Mouse (Mus musculus): ENCODE results near the gene Ovol1. TPM values are rescaled to one million over a fixed set of nuclear protein-coding genes. Genes with fewer than 3 reads are reported as not detected.

Gene Ovol1
- total RNA-seq, 1 experiment from 2014 or later: not detected

- DNase-seq: no peak
Observed at GRCm38 (mm10) chr19:5518721-5519120, 41.7 kb downstream of the Ovol1 start.

DNA sequence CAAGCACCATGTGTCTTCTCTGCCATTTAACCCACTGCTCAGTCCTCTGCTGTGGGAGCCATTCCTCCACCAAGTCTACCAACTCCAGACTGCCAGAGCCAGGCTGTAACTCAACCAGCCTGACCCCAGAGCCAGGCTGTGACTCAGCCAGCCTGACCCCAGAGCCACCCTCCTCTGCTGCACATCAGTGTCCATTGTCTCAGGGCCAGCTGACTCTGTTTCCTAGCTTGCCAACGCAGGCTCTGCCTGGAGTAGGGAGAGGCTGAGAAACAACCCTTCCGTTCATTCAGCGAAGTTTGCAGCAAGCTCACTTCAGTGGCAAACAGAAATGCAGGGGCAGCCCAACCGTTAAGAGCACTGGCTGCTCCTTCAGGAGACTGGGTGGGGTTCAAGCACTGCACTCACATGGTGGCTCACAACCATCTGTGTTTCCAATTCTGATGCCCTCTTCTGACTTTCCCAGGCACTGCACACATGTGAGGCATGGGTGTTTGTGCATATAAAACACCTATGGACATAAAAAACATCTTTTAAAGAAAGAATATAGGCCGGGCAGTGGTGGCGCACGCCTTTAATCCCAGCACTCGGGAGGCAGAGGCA is 43.4 kb downstream of the Ovol1 start:
- DNase-seq: peak; percentile 31

- DNase-seq: no peak
Observed at GRCm38 (mm10) chr19:5515840-5516777, 44.3 kb downstream of the Ovol1 start.

- DNase-seq: no peak
Observed at GRCm38 (mm10) chr19:5513005-5513349, 47.5 kb downstream of the Ovol1 start.

DNA sequence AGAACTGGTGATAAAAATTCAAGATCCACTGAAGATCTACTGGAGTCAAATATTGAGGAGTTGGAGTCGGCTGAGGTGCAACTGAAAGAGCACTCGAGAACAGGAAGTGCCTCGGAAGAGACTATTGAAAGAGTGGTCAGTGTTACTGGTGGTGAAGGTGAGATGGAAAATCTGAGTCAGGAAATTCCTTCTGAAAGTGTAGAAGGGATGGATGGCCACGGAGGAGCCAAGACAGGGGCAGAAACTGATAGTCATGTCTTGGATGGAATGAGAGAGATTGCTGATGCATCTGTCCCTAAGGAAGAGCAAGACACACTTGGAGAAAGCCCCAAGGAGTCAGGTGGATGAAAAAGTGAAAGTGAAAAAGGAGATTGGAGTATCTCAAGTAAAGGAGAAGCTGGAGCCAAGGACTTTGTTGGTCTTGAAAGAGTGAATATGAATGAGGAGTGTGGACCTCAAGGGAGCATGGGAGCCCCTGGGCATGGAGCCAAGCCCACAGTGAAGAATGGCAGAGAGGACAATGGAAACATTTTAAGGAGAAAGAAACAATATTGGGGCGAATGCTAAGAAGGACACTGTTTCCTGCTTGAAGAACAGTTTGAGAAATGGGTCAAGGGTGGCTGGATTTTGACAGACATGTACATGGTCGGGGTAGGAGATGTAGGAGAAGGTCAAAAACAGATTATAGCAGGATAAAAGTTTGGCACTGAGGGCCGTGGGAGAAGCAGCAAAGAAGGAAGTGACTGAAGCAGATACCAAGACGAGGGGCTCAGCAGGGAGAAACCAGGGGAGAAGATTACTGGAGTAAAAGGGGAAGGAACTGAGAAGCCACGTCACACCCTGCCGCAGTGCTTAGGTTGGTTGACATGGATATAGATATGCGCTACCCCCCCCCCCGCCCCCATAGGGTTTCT is 48.1 kb downstream of the Ovol1 start:
- DNase-seq: no peak

GRCm38 (mm10) chr19:5511074-5511632 is 49.3 kb downstream of the Ovol1 start:
- no peak for DNase-seq

- DNase-seq: peak; percentile 98
Observed at GRCm38 (mm10) chr19:5510031-5511026, 50.1 kb downstream of the Ovol1 start, which contains the start of gene Snx32. Gene Snx32 (minus strand): TSS chr19:5510538.

GRCm38 (mm10) chr19:5503687-5504086 is 56.8 kb downstream of the Ovol1 start, which contains the start of gene 1700020D05Rik:
Gene 1700020D05Rik (minus strand): TSS chr19:5503787.
- DNase-seq: no peak

DNA sequence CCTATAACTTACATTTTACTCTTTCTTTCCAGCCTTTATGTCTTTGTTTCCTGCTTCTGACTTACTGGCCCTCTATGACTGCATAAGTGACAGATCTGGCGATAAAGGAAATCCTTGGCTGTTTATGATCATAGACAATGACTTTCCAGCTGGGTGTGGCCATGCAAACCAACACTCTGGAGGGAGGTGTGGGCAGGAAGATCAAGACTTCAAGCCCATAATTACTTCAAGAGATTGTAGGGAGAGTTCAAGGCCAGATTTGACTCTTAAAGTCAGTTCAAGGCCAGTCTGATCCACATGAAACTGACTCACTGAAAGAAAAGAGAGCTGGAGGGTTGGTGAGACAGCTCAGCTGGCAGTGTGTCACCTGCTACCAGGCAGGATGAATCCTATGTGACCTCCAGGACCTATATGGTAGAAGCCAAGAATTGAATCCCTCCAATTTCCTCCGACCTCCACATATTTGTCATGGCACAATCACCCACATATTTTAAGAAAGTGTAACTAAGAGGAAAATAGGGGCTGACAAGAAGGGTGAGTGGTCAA is 60.0 kb downstream of the Ovol1 start:
- DNase-seq: no peak

Other genes with a start within 250 kb of the Ovol1 start
- gene Catsper1, start 224.9 kb downstream of the Ovol1 start, total RNA-seq (2021): not detected in 2 replicates
- gene Cst6, start 211.1 kb downstream of the Ovol1 start, total RNA-seq (2021): 1.6 TPM in 1 of 2 replicates, not detected in the other
- gene Eif1ad, start 193.9 kb downstream of the Ovol1 start, total RNA-seq (2021): 25.0 and 25.1 TPM in 2 replicates
- gene Banf1, start 193.5 kb downstream of the Ovol1 start, total RNA-seq (2021): 148 and 160 TPM in 2 replicates
- 49.8 and 93.4 TPM in 2 replicates for gene Sart1, start 171.9 kb downstream of the Ovol1 start, total RNA-seq (2021)
- gene Tsga10ip, start 158.1 kb downstream of the Ovol1 start, total RNA-seq (2021): not detected in 2 replicates
- gene Drap1, start 135.7 kb downstream of the Ovol1 start, total RNA-seq (2021): 182 and 221 TPM in 2 replicates
- gene AI837181, start 135.5 kb downstream of the Ovol1 start, total RNA-seq (2021): 43.1 and 51.1 TPM in 2 replicates
- not detected in 2 replicates for gene Fosl1, start 113.1 kb downstream of the Ovol1 start, total RNA-seq (2021)
- gene Ccdc85b, start 102.8 kb downstream of the Ovol1 start, total RNA-seq (2021): 7.2 and 10.9 TPM in 2 replicates
- 53.7 and 100 TPM in 2 replicates for gene Fibp, start 100.0 kb downstream of the Ovol1 start, total RNA-seq (2021)
- gene Ctsw, start 92.1 kb downstream of the Ovol1 start, total RNA-seq (2021): not detected in 2 replicates
- gene Efemp2, start 86.7 kb downstream of the Ovol1 start, total RNA-seq (2021): 55.5 and 56.3 TPM in 2 replicates
- gene Mus81, start 72.2 kb downstream of the Ovol1 start, total RNA-seq (2021): 31.1 and 35.0 TPM in 2 replicates
- 625 and 632 TPM in 2 replicates for gene Cfl1, start 70.2 kb downstream of the Ovol1 start, total RNA-seq (2021)
- gene 1700020D05Rik, start 56.9 kb downstream of the Ovol1 start, total RNA-seq (2021): 2.2 and 3.7 TPM in 2 replicates
- 13.1 and 18.4 TPM in 2 replicates for gene Snx32, start 50.1 kb downstream of the Ovol1 start, total RNA-seq (2021)
- gene Ap5b1, start 7.4 kb upstream of the Ovol1 start, total RNA-seq (2021): 13.1 and 16.4 TPM in 2 replicates
- gene Rnaseh2c, start 41.2 kb upstream of the Ovol1 start, total RNA-seq (2021): 97.8 and 144 TPM in 2 replicates
- gene Kat5, start 49.6 kb upstream of the Ovol1 start, total RNA-seq (2021): 74.6 and 86.3 TPM in 2 replicates
- gene Rela, start 76.8 kb upstream of the Ovol1 start, total RNA-seq (2021): 96.3 and 101 TPM in 2 replicates
- gene Sipa1, start 103.1 kb upstream of the Ovol1 start, total RNA-seq (2021): 61.8 and 76.7 TPM in 2 replicates
- gene Map3k11, start 128.1 kb upstream of the Ovol1 start, total RNA-seq (2021): 43.7 and 49.7 TPM in 2 replicates
- 110 and 124 TPM in 2 replicates for gene Pcnx3, start 128.3 kb upstream of the Ovol1 start, total RNA-seq (2021)
- gene Kcnk7, start 143.7 kb upstream of the Ovol1 start, total RNA-seq (2021): not detected in 2 replicates
- gene Ehbp1l1, start 165.7 kb upstream of the Ovol1 start, total RNA-seq (2021): 35.7 and 40.9 TPM in 2 replicates
- 44.8 and 59.4 TPM in 2 replicates for gene Fam89b, start 169.0 kb upstream of the Ovol1 start, total RNA-seq (2021)
- gene Ltbp3, start 180.3 kb upstream of the Ovol1 start, total RNA-seq (2021): 275 and 334 TPM in 2 replicates
- 104 and 120 TPM in 2 replicates for gene Scyl1, start 210.8 kb upstream of the Ovol1 start, total RNA-seq (2021)